Mouse (Mus musculus) thymus, postnatal 25 days (tissue): ENCODE data around the gene Zfp839.
A peak's percentile ranks its signal among the peaks of the same experiment; 100 is the strongest.

ENCODE experiments used
- DNase-seq: peaks from one replicate; pipeline ENCODE4 v3.0.0; 2022

Gene Zfp839

GRCm38 (mm10) chr12:110850010-110850928 is at the start of gene Zfp839:
Zfp839 (plus strand) TSS chr12:110850253.
- peak; percentile 78 for DNase-seq

GRCm38 (mm10) chr12:110801876-110802464 is 48.1 kb upstream of the Zfp839 start:
- DNase-seq, result no peak

- DNase-seq, result no peak
Observed at GRCm38 (mm10) chr12:110802674-110803297, 47.3 kb upstream of the Zfp839 start.

GRCm38 (mm10) chr12:110804261-110804660 is 45.8 kb upstream of the Zfp839 start:
- no peak for DNase-seq

GRCm38 (mm10) chr12:110806301-110806970 is 43.6 kb upstream of the Zfp839 start:
- no peak for DNase-seq

- DNase-seq, result no peak
Observed at GRCm38 (mm10) chr12:110808430-110808829, 41.6 kb upstream of the Zfp839 start.

GRCm38 (mm10) chr12:110808848-110809247 is 41.2 kb upstream of the Zfp839 start:
- no peak for DNase-seq

- DNase-seq, result no peak
Observed at GRCm38 (mm10) chr12:110813132-110813531, 36.9 kb upstream of the Zfp839 start.

- no peak for DNase-seq
Observed at GRCm38 (mm10) chr12:110813624-110814023, 36.4 kb upstream of the Zfp839 start.

GRCm38 (mm10) chr12:110814924-110815323 is 35.1 kb upstream of the Zfp839 start:
- DNase-seq, result no peak

GRCm38 (mm10) chr12:110816833-110817232 is 33.2 kb upstream of the Zfp839 start:
- no peak for DNase-seq

GRCm38 (mm10) chr12:110819367-110819766 is 30.7 kb upstream of the Zfp839 start:
- no peak for DNase-seq

- no peak for DNase-seq
Observed at GRCm38 (mm10) chr12:110821787-110822186, 28.3 kb upstream of the Zfp839 start.

- DNase-seq, result no peak
Observed at GRCm38 (mm10) chr12:110822366-110822765, 27.7 kb upstream of the Zfp839 start.

- no peak for DNase-seq
Observed at GRCm38 (mm10) chr12:110828908-110829307, 21.1 kb upstream of the Zfp839 start.

GRCm38 (mm10) chr12:110830293-110831024 is 19.6 kb upstream of the Zfp839 start:
- no peak for DNase-seq

GRCm38 (mm10) chr12:110835182-110835581 is 14.9 kb upstream of the Zfp839 start:
- DNase-seq, result no peak

GRCm38 (mm10) chr12:110836729-110837128 is 13.3 kb upstream of the Zfp839 start:
- DNase-seq, result no peak

- DNase-seq, result no peak
Observed at GRCm38 (mm10) chr12:110837192-110837841, 12.7 kb upstream of the Zfp839 start.

- DNase-seq, result no peak
Observed at GRCm38 (mm10) chr12:110837850-110838249, 12.2 kb upstream of the Zfp839 start.

GRCm38 (mm10) chr12:110840348-110841198 is 9.5 kb upstream of the Zfp839 start, which contains the start of gene Mok:
Mok (minus strand) TSS chr12:110840939.
- DNase-seq, result peak; percentile 97
